Mouse (Mus musculus) ES-Bruce4 (cell line): ENCODE data around the gene Kdm3a. TPM values are rescaled to one million over a fixed set of nuclear protein-coding genes. Genes with fewer than 3 reads are reported as not detected.

ENCODE experiments used
- H3K27ac ChIP-seq: 2 replicates; pipeline ENCODE4 v1.5.1; 2012; ENCODE audit warnings: low read length, inconsistent platforms; ENCODE audit not compliant: insufficient read depth
- H3K27me3 ChIP-seq: 2 replicates; pipeline ENCODE4 v1.6.1; 2012; ENCODE audit warnings: mild to moderate bottlenecking, low read length, inconsistent platforms; ENCODE audit not compliant: control insufficient read depth, poor library complexity, insufficient read depth, severe bottlenecking
- H3K36me3 ChIP-seq: 2 replicates; pipeline ENCODE4 v1.6.1; 2012; ENCODE audit warnings: inconsistent platforms, mild to moderate bottlenecking, low read length, moderate library complexity; ENCODE audit not compliant: control insufficient read depth, poor library complexity, insufficient read depth, severe bottlenecking
- H3K4me1 ChIP-seq: one replicate; pipeline ENCODE4 v1.8.1; 2011; ENCODE audit warnings: low read length; ENCODE audit not compliant: control insufficient read depth, insufficient read depth
- H3K4me3 ChIP-seq: 2 replicates; pipeline ENCODE4 v1.5.1; 2011; ENCODE audit warnings: low read depth, mild to moderate bottlenecking, low read length
- H3K9ac ChIP-seq: 2 replicates; pipeline ENCODE4 v1.6.1; 2012; ENCODE audit warnings: low read depth, mild to moderate bottlenecking, inconsistent platforms; ENCODE audit not compliant: poor library complexity, severe bottlenecking
- H3K9me3 ChIP-seq: replicated peaks from 2 replicates; pipeline ENCODE4 v1.6.1; 2012; ENCODE audit warnings: mild to moderate bottlenecking, low read length, inconsistent platforms; ENCODE audit not compliant: control insufficient read depth, poor library complexity, insufficient read depth, severe bottlenecking
- CTCF ChIP-seq: IDR thresholded peaks from one replicate; pipeline ENCODE4 v1.8.1; 2011; ENCODE audit warnings: low read depth, low read length
- EP300 ChIP-seq: IDR thresholded peaks from 2 replicates; pipeline ENCODE4 v1.6.1; 2011; ENCODE audit warnings: low read depth, low read length; ENCODE audit not compliant: insufficient read depth
- POLR2A ChIP-seq: IDR thresholded peaks from one replicate; pipeline ENCODE4 v1.8.1; 2011; ENCODE audit warnings: low read length; ENCODE audit not compliant: insufficient read depth
- polyA plus RNA-seq: library from polyadenylated mRNA; stranded (reverse); fragments of >200 nt; gene quantifications from 2 replicates; pipeline ENCODE4 v1.2.4, GENCODE M21; 2011; ENCODE audit warnings: low read depth; ENCODE audit not compliant: missing spikeins, insufficient read depth, insufficient read length

The Kdm3a gene
- 42.6 and 49.3 TPM in 2 replicates for polyA plus RNA-seq

DNA sequence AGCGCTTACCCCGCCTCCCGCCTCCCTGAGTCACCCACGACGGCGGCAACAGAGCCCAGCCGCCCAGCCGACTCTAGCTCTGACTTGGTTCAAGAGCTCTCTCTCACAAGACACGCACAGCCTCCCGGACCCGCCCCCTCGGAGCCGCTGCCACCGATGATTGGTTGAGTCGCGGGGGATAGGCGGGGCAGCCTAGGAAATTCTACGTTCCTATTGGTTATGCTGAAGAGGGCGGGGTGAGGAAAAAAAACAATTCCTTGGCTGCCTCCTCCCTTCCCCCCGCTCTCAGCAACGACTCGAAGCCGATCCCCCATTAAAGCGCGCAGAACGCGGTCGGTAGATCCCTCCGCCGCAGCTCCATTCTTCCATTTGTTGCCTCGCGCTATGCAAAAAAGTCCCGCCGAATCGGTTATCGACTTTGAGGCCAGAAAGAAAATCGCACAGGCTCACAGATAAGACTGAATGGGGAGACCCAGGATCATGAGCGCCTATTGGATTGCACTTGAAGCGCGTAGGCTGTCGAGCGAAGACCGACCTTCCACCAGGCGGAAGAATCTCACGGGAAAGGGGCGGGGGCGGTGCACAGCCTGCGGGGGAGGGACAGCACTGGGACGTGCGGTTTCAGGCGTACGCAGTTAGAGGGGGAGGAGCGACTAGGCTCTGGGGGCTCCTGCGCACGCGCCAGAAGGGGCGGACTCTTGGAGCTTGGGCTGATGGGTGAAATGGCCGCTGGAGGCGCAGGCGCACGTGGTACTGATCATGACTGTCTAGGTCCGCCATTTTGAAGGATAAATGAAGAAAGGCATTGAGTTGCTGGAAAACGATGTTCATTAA, at the start of gene Kdm3a:
Kdm3a (minus strand) TSS at position 162 of the 834 bp plus-strand sequence.
- TF ChIP-seq EP300 = peak; percentile 72
- TF ChIP-seq CTCF = no peak
- peak; percentile 16 for TF ChIP-seq POLR2A
- peaks cover 19% of the 10 kb centered on the region for H3K36me3 ChIP-seq
- peak within 1 kb of the TSS; percentile 91 for H3K9ac ChIP-seq
- H3K27ac ChIP-seq = peak within 1 kb of the TSS; percentile 87
- no peaks in the 10 kb centered on the region for H3K4me1 ChIP-seq
- peak within 1 kb of the TSS; percentile 80 for H3K4me3 ChIP-seq
- H3K27me3 ChIP-seq = no peaks in the 10 kb centered on the region
- no peaks in the 10 kb centered on the region for H3K9me3 ChIP-seq

DNA sequence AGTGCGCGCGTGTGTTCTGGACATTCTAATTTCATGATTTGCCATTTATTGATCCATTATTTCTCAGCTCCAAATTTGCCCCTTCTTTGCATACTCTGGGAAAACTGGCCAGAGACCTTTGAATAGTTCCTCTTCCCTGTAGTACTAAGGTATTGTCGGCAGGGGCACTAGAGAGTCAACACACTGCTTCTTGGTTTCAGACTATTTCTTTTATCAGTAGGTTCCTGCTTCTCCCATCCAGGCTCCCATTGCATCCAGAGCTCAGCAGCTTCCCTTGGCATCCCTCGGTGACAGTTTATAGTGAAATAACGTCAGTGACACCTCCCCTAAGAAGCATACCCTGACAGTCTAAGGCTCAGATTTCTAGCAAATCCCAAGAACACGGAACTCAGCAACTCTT, 46.1 kb upstream of the Kdm3a start:
- Histone ChIP-seq H3K4me1 (no peaks in the 10 kb centered on the region), H3K27ac (no peak overlapping the region), H3K27me3 (no peaks in the 10 kb centered on the region), H3K9me3 (no peaks in the 10 kb centered on the region), H3K9ac (no peak overlapping the region), H3K36me3 (no peaks in the 10 kb centered on the region), H3K4me3 (no peak overlapping the region)
- TF ChIP-seq CTCF = no peak
- TF ChIP-seq EP300 = no peak
- TF ChIP-seq POLR2A = no peak

DNA sequence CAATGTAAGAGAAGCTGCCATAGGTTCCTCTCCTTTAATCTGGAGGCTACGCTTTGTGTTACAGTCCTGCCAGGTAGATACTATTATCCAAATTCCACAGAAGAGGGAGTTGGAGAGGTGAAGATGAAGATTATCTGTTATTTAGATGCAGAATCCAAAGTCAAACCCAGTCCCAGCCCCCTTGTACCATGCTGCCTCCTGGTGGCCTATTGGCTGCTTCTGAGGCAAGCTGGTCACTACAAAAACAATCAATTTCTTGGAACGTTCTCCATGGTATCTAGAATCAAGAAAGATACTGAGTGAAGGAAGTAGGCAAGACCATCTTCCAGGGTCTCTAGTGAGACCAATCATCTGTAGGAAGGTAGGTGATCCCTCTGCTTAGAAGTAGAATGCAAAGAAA, 40.4 kb upstream of the Kdm3a start:
- TF ChIP-seq CTCF (peak; percentile 54), POLR2A (no peak)
- Histone ChIP-seq H3K4me1 (no peaks in the 10 kb centered on the region), H3K9me3 (no peaks in the 10 kb centered on the region), H3K36me3 (no peaks in the 10 kb centered on the region), H3K9ac (no peak overlapping the region), H3K27ac (no peak overlapping the region), H3K4me3 (no peak overlapping the region), H3K27me3 (no peaks in the 10 kb centered on the region)

DNA sequence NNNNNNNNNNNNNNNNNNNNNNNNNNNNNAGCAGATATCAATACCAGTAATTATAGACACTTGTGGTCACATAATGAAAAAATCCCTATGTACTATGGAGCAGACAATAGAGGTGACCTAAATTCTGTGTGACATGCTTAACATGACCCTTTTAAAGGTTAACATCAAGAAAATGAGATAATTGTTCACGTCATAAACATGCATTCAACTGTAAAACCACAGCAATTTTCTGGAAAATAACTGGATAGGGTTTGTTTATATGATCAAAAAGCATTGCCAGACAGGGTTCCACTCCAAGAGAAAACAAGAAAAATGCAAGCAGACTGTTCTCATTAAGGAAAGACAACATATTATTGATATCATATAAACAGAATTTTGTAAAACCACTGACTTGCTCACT, 31.7 kb upstream of the Kdm3a start:
- H3K9ac ChIP-seq = no peak overlapping the region
- no peaks in the 10 kb centered on the region for H3K36me3 ChIP-seq
- no peaks in the 10 kb centered on the region for H3K27me3 ChIP-seq
- no peaks in the 10 kb centered on the region for H3K9me3 ChIP-seq
- no peak overlapping the region for H3K27ac ChIP-seq
- TF ChIP-seq CTCF (no peak), EP300 (no peak), POLR2A (no peak)
- H3K4me3 ChIP-seq = no peak overlapping the region
- no peaks in the 10 kb centered on the region for H3K4me1 ChIP-seq

DNA sequence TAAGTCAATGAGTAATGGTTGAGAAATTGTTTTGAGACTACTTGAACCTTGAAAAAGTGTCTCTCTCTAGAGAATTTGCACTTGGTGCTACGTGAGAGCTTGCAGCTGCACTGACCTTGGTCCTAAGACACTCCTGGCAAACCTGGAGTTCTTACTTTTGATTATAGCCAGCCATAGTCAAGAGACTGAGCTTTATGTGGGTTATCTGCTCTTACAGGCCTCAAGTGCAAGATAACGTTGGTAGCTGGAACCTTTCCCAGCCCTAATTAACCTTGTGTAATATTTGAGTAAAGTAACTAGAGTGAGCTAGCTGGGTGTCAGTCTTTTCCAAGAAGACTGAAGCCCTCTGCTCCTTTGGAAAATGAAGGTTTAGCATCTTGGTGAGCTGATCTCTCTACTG, 25.5 kb upstream of the Kdm3a start:
- TF ChIP-seq CTCF = no peak
- no peaks in the 10 kb centered on the region for H3K36me3 ChIP-seq
- H3K4me3 ChIP-seq = no peak overlapping the region
- H3K9ac ChIP-seq = no peak overlapping the region
- H3K27ac ChIP-seq = no peak overlapping the region
- H3K27me3 ChIP-seq = no peaks in the 10 kb centered on the region
- no peaks in the 10 kb centered on the region for H3K4me1 ChIP-seq
- H3K9me3 ChIP-seq = no peaks in the 10 kb centered on the region

DNA sequence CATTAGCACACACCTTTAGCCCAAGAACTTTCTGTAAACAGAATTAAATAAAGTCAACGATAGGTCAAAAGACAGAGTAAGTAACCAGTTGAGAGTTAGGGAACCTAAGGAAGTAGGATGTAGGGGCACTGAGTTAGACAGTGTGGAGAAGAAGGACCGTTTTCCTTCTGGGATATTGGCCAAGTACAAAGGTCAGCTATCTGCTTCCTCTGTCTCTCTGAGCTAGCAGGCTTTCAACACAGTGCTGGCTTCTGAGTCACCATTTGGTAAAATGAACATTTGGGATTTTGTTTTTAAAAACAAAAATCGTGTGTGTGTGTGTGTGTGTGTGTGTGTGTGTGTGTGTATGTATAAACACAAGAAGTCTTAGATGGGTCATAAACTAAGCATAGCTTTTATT, 23.0 kb upstream of the Kdm3a start:
- Histone ChIP-seq H3K4me3 (no peak overlapping the region), H3K27ac (no peak overlapping the region), H3K9me3 (no peaks in the 10 kb centered on the region), H3K4me1 (no peaks in the 10 kb centered on the region), H3K27me3 (no peaks in the 10 kb centered on the region), H3K9ac (no peak overlapping the region), H3K36me3 (no peaks in the 10 kb centered on the region)
- TF ChIP-seq POLR2A (no peak), EP300 (no peak), CTCF (no peak)
